In the genomic region with DNA sequence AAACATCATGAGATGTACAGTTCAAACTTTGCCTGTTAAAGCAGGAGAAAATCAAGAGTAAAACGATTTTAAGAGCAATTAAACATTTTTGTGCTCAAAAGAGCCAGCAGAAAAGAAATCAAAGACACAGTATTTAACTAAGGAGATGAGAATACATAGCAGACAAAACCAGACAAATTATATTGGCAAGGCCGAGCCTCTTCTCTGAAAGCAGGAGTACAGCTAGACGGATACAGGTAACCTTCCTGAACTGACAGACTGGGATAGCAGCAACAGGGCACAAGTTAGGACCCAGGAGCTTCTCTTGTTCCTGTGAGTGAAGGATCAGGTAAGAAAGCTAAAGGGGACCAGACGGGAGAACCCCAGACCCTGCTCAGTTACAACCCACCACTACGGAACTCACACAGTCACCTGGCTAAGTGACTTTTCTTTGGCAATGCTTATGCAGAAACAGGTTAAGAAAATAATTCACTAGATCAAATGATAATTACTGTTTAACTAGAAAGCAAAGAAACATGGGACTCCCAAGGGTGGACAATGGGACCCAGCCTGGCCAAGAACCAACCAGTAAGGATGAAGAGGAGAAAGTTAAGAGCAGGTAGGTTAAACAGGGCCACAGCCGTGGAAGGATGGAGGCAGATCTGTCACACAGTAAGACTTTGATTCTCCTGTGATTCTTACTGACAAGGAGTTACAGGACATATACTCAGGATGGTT, we compare ENCODE assay signal across 8 mouse cellular contexts. TPM values are rescaled to one million over a fixed set of nuclear protein-coding genes. Genes with fewer than 3 reads are reported as not detected.
DNase-seq lines count a peak whose midpoint lies in the region; ATAC-seq and TF ChIP-seq lines count a peak whose summit lies in the region.
"Not testable (repeated sequence)": the region's sequence is repeated elsewhere in the genome, so short reads cannot be mapped to it uniquely, and the experiment has no call there.

No protein-coding gene starts in this region.

- H3K27me3 ChIP-seq in E14TG2a.4 (ENCODE audit: insufficient read depth, low read length); heart, embryonic 11.5 days (ENCODE audit: control insufficient read depth, insufficient read depth, low read length); hindbrain, embryonic 15.5 days; kidney, embryonic 14.5 days (ENCODE audit: control insufficient read depth, insufficient read depth, low read length); liver, adult 2 months (ENCODE audit: control insufficient read depth, insufficient read depth, low read length); midbrain, embryonic 10.5 days (ENCODE audit: low read depth, poor library complexity, severe bottlenecking); neural tube, embryonic 14.5 days (ENCODE audit: control insufficient read depth, insufficient read depth, low read length): not testable (repeated sequence)

- 0 out of 2 replicates have a peak overlapping the region, but pooled peaks have one; percentile 48 for H3K4me3 ChIP-seq in E14TG2a.4 (replicated peaks; ENCODE audit: low read length)
- H3K4me3 ChIP-seq in embryonic fibroblast, embryonic 13.5 days (ENCODE audit: insufficient read depth, low read length) = peak overlapping the region; percentile 53
- H3K4me3 ChIP-seq in heart, embryonic 11.5 days (ENCODE audit: low read depth, low read length) = peak overlapping the region; percentile 44; the same call in 1 of the 2 replicates
- peak overlapping the region; percentile 47 for H3K4me3 ChIP-seq in hindbrain, embryonic 15.5 days
- peak overlapping the region; percentile 44 for H3K4me3 ChIP-seq in kidney, embryonic 14.5 days (ENCODE audit: low read length)
- H3K4me3 ChIP-seq in liver, adult 2 months (ENCODE audit: insufficient read depth, low read depth, low read length) = not testable (repeated sequence)
- peak overlapping the region; percentile 61 for H3K4me3 ChIP-seq in midbrain, embryonic 10.5 days
- peak overlapping the region; percentile 36; the same call in 1 of the 2 replicates for H3K4me3 ChIP-seq in neural tube, embryonic 14.5 days (ENCODE audit: low read depth, low read length)

- not testable (repeated sequence) for H3K9ac ChIP-seq in heart, embryonic 11.5 days (ENCODE audit: low read depth, low read length); hindbrain, embryonic 15.5 days; kidney, embryonic 14.5 days (ENCODE audit: low read depth, low read length); liver, adult 2 months (ENCODE audit: low read depth, low read length); neural tube, embryonic 14.5 days (replicated peaks; ENCODE audit: low read depth, low read length)

- H3K36me3 ChIP-seq in E14TG2a.4 (ENCODE audit: insufficient read depth, low read length); heart, embryonic 11.5 days (ENCODE audit: control insufficient read depth, insufficient read depth, low read length); hindbrain, embryonic 15.5 days; kidney, embryonic 14.5 days (ENCODE audit: control insufficient read depth, insufficient read depth, low read length); liver, adult 2 months (ENCODE audit: control insufficient read depth, insufficient read depth, low read length); neural tube, embryonic 14.5 days (ENCODE audit: control insufficient read depth, insufficient read depth, low read length): not testable (repeated sequence)
- H3K36me3 ChIP-seq in midbrain, embryonic 10.5 days = peaks cover 22% of the 10 kb centered on the region

- not testable (repeated sequence) for H3K9me3 ChIP-seq in E14TG2a.4 (ENCODE audit: low read length); heart, embryonic 11.5 days (replicated peaks; ENCODE audit: control insufficient read depth, low read length); hindbrain, embryonic 15.5 days; kidney, embryonic 14.5 days (ENCODE audit: control insufficient read depth, low read length); midbrain, embryonic 10.5 days (replicated peaks); neural tube, embryonic 14.5 days (ENCODE audit: control insufficient read depth, low read length)

- TF ChIP-seq POLR2A in embryonic fibroblast, embryonic 13.5 days (IDR thresholded peaks at IDR 0.05; ENCODE audit: low read depth, low read length); liver, adult 2 months (IDR thresholded peaks at IDR 0.05; ENCODE audit: extremely low read depth, insufficient read depth, low read length): not testable (repeated sequence)

- not testable (repeated sequence) for H3K27ac ChIP-seq in embryonic fibroblast, embryonic 13.5 days (ENCODE audit: insufficient read depth, low read length); heart, embryonic 11.5 days (ENCODE audit: low read depth, low read length); hindbrain, embryonic 15.5 days (replicated peaks); kidney, embryonic 14.5 days (ENCODE audit: low read depth, low read length); liver, adult 2 months (replicated peaks; ENCODE audit: insufficient read depth, low read depth, low read length); midbrain, embryonic 10.5 days (replicated peaks); neural tube, embryonic 14.5 days (ENCODE audit: low read depth, low read length)

- not testable (repeated sequence) for TF ChIP-seq CTCF in E14TG2a.4 (conservative IDR thresholded peaks at IDR 0.05; ENCODE audit: low read length); embryonic fibroblast, embryonic 13.5 days (IDR thresholded peaks at IDR 0.05; ENCODE audit: borderline replicate concordance, insufficient read depth, low read length); liver, adult 2 months (IDR thresholded peaks at IDR 0.05; ENCODE audit: low read depth, low read length)

- peak overlapping the region; percentile 54 for H3K4me2 ChIP-seq in heart, embryonic 11.5 days
- peak overlapping the region; percentile 50 for H3K4me2 ChIP-seq in hindbrain, embryonic 15.5 days
- peak overlapping the region; percentile 36 for H3K4me2 ChIP-seq in kidney, embryonic 14.5 days (replicated peaks; ENCODE audit: low read depth, low read length)
- peak overlapping the region; percentile 39; the same call in 1 of the 2 replicates for H3K4me2 ChIP-seq in neural tube, embryonic 14.5 days (ENCODE audit: low read depth, low read length)

- not testable (repeated sequence) for H3K79me2 ChIP-seq in liver, adult 2 months (ENCODE audit: control insufficient read depth, insufficient read depth, low read length)

- H3K4me1 ChIP-seq in E14TG2a.4 (replicated peaks; ENCODE audit: low read depth, low read length); embryonic fibroblast, embryonic 13.5 days (ENCODE audit: control insufficient read depth, insufficient read depth, low read length); heart, embryonic 11.5 days (ENCODE audit: control insufficient read depth, insufficient read depth, low read length); hindbrain, embryonic 15.5 days (replicated peaks); kidney, embryonic 14.5 days (ENCODE audit: control insufficient read depth, insufficient read depth, low read length); liver, adult 2 months (ENCODE audit: control insufficient read depth, insufficient read depth, low read length); midbrain, embryonic 10.5 days; neural tube, embryonic 14.5 days (ENCODE audit: control insufficient read depth, insufficient read depth, low read length): not testable (repeated sequence)

- DNase-seq in liver, adult 2 months (ENCODE audit: extremely low read depth, low read depth, low spot score) = peak; percentile 73
- not testable (repeated sequence) for DNase-seq in midbrain, embryonic 10.5 days (ENCODE audit: low spot score)

- not testable (repeated sequence) for ATAC-seq in heart, embryonic 11.5 days (replicated peaks; ENCODE audit: insufficient number of reproducible peaks, low FRiP score, low TSS enrichment); hindbrain, embryonic 15.5 days (ENCODE audit: low FRiP score, low read depth); kidney, embryonic 14.5 days (ENCODE audit: low FRiP score, low TSS enrichment); neural tube, embryonic 14.5 days (ENCODE audit: low read depth)

- 58% methylated on average over 4 of the region's 6 CpGs for WGBS in heart, embryonic 11.5 days (ENCODE audit: insufficient replicate concordance)
- 56% methylated on average over 5 of the region's 6 CpGs for WGBS in hindbrain, embryonic 15.5 days
- 75% methylated on average over 3 of the region's 6 CpGs for WGBS in kidney, embryonic 14.5 days
- WGBS in liver, adult 2 months = 30% methylated on average over 5 of the region's 6 CpGs
- WGBS in midbrain, embryonic 10.5 days = 74% methylated on average over 5 of the region's 6 CpGs
- WGBS in neural tube, embryonic 14.5 days = 77% methylated on average over 3 of the region's 6 CpGs

RNA-seq across cellular contexts. Expression of a gene that starts 1.3 kb away (rescaled TPM):
- 16.3 and 18.6 TPM in 2 replicates for polyA plus RNA-seq in embryonic fibroblast, embryonic 13.5 days (2011; ENCODE audit: insufficient read length, low read depth, missing spikeins)
- 33.8 and 33.9 TPM in 2 replicates for polyA plus RNA-seq in heart, embryonic 11.5 days (2014; fragmentation: Nextera tagmentation; extraction: Ambion mirVana)
- 50.6 and 53.7 TPM in 2 replicates for polyA plus RNA-seq in hindbrain, embryonic 15.5 days (2015; fragmentation: Nextera tagmentation; extraction: Ambion mirVana)
- 59.9 and 80.2 TPM in 2 replicates for polyA plus RNA-seq in kidney, embryonic 14.5 days (2014; fragmentation: Nextera tagmentation; extraction: Ambion mirVana)
- 6.8 and 7.0 TPM in 2 replicates for total RNA-seq in liver, adult 2 months (2014; rRNA removed)
- 6.9 and 10.9 TPM in 2 replicates for polyA plus RNA-seq in liver, adult 2 months (2012; rRNA removed)
- polyA plus RNA-seq in midbrain, embryonic 10.5 days (2016; fragmentation: Nextera tagmentation; extraction: Ambion mirVana) = 51.2 and 53.2 TPM in 2 replicates
- polyA plus RNA-seq in neural tube, embryonic 14.5 days (2014; fragmentation: Nextera tagmentation; extraction: Ambion mirVana) = 64.9 and 75.2 TPM in 2 replicates

RNA-seq across cellular contexts. Expression of a gene that starts 10.7 kb away (rescaled TPM):
- 153 and 166 TPM in 2 replicates for polyA plus RNA-seq in embryonic fibroblast, embryonic 13.5 days (2011; ENCODE audit: insufficient read length, low read depth, missing spikeins)
- 225 and 237 TPM in 2 replicates for polyA plus RNA-seq in heart, embryonic 11.5 days (2014; fragmentation: Nextera tagmentation; extraction: Ambion mirVana)
- 107 and 116 TPM in 2 replicates for polyA plus RNA-seq in hindbrain, embryonic 15.5 days (2015; fragmentation: Nextera tagmentation; extraction: Ambion mirVana)
- polyA plus RNA-seq in kidney, embryonic 14.5 days (2014; fragmentation: Nextera tagmentation; extraction: Ambion mirVana) = 256 and 257 TPM in 2 replicates
- total RNA-seq in liver, adult 2 months (2014; rRNA removed) = 160 and 194 TPM in 2 replicates
- polyA plus RNA-seq in liver, adult 2 months (2012; rRNA removed) = 113 and 123 TPM in 2 replicates
- polyA plus RNA-seq in midbrain, embryonic 10.5 days (2016; fragmentation: Nextera tagmentation; extraction: Ambion mirVana) = 128 TPM in 2 replicates
- polyA plus RNA-seq in neural tube, embryonic 14.5 days (2014; fragmentation: Nextera tagmentation; extraction: Ambion mirVana) = 66.0 and 91.2 TPM in 2 replicates

RNA-seq across cellular contexts. Expression of a gene that starts 11.2 kb away (rescaled TPM):
- polyA plus RNA-seq in embryonic fibroblast, embryonic 13.5 days (2011; ENCODE audit: insufficient read length, low read depth, missing spikeins) = 17.4 and 21.0 TPM in 2 replicates
- 60.4 and 64.6 TPM in 2 replicates for polyA plus RNA-seq in heart, embryonic 11.5 days (2014; fragmentation: Nextera tagmentation; extraction: Ambion mirVana)
- polyA plus RNA-seq in hindbrain, embryonic 15.5 days (2015; fragmentation: Nextera tagmentation; extraction: Ambion mirVana) = 56.3 and 57.6 TPM in 2 replicates
- 38.6 and 45.0 TPM in 2 replicates for polyA plus RNA-seq in kidney, embryonic 14.5 days (2014; fragmentation: Nextera tagmentation; extraction: Ambion mirVana)
- total RNA-seq in liver, adult 2 months (2014; rRNA removed) = 19.1 and 20.4 TPM in 2 replicates
- polyA plus RNA-seq in liver, adult 2 months (2012; rRNA removed) = 17.0 and 20.5 TPM in 2 replicates
- polyA plus RNA-seq in midbrain, embryonic 10.5 days (2016; fragmentation: Nextera tagmentation; extraction: Ambion mirVana) = 41.6 and 42.6 TPM in 2 replicates
- 57.8 and 63.5 TPM in 2 replicates for polyA plus RNA-seq in neural tube, embryonic 14.5 days (2014; fragmentation: Nextera tagmentation; extraction: Ambion mirVana)

RNA-seq across cellular contexts. Expression of a gene that starts 19.0 kb away (rescaled TPM):
- not detected in 2 replicates for polyA plus RNA-seq in embryonic fibroblast, embryonic 13.5 days (2011; ENCODE audit: insufficient read length, low read depth, missing spikeins)
- polyA plus RNA-seq in heart, embryonic 11.5 days (2014; fragmentation: Nextera tagmentation; extraction: Ambion mirVana) = 0.31 TPM in 1 of 2 replicates, not detected in the other
- 0.19 and 0.38 TPM in 2 replicates for polyA plus RNA-seq in hindbrain, embryonic 15.5 days (2015; fragmentation: Nextera tagmentation; extraction: Ambion mirVana)
- polyA plus RNA-seq in kidney, embryonic 14.5 days (2014; fragmentation: Nextera tagmentation; extraction: Ambion mirVana) = 0.16 TPM in 1 of 2 replicates, not detected in the other
- 0.47 TPM in 1 of 2 replicates, not detected in the other for total RNA-seq in liver, adult 2 months (2014; rRNA removed)
- 0.17 TPM in 2 replicates for polyA plus RNA-seq in liver, adult 2 months (2012; rRNA removed)
- 0.10 and 0.32 TPM in 2 replicates for polyA plus RNA-seq in midbrain, embryonic 10.5 days (2016; fragmentation: Nextera tagmentation; extraction: Ambion mirVana)
- 0.44 TPM in 1 of 2 replicates, not detected in the other for polyA plus RNA-seq in neural tube, embryonic 14.5 days (2014; fragmentation: Nextera tagmentation; extraction: Ambion mirVana)
